Mouse (Mus musculus) stomach, embryonic 14.5 days (tissue): ENCODE measurements around the gene Coro6. TPM values are rescaled to one million over a fixed set of nuclear protein-coding genes. Genes with fewer than 3 reads are reported as not detected.

ENCODE experiments used
- ATAC-seq: fragments of 200-750 bp; cut with Nextera tagmentation; 2 replicates; pipeline ENCODE4 v1.8.0; 2017; ENCODE audit warnings: low read depth, moderate TSS enrichment; ENCODE audit not compliant: insufficient number of reproducible peaks, insufficient read depth, low FRiP score
- H3K27ac ChIP-seq: fragments of 300-500 bp; sonication (generic); 2 replicates; pipeline ENCODE4 v1.5.1; 2014; ENCODE audit warnings: mild to moderate bottlenecking, low read length, moderate library complexity, mixed read lengths
- H3K27me3 ChIP-seq: fragments of 300-500 bp; sonication (generic); 2 replicates; pipeline ENCODE4 v1.6.1; 2014; ENCODE audit warnings: low read length, control low read depth, mixed read lengths; ENCODE audit not compliant: control insufficient read depth, insufficient read depth
- H3K36me3 ChIP-seq: fragments of 300-500 bp; sonication (generic); 2 replicates; pipeline ENCODE4 v1.6.1; 2014; ENCODE audit warnings: mild to moderate bottlenecking, control low read depth, low read length, moderate library complexity, mixed read lengths; ENCODE audit not compliant: control insufficient read depth, insufficient read depth
- H3K4me1 ChIP-seq: fragments of 300-500 bp; sonication (generic); 2 replicates; pipeline ENCODE4 v1.6.1; 2014; ENCODE audit warnings: low read length, control low read depth, mixed read lengths; ENCODE audit not compliant: control insufficient read depth, insufficient read depth
- H3K4me2 ChIP-seq: fragments of 300-500 bp; sonication (generic); replicated peaks from 2 replicates; pipeline ENCODE4 v1.6.1; 2014; ENCODE audit warnings: low read depth, low read length, control low read depth
- H3K4me3 ChIP-seq: fragments of 300-500 bp; sonication (generic); 2 replicates; pipeline ENCODE4 v1.5.1; 2014; ENCODE audit warnings: low read depth, low read length, control low read depth
- H3K9ac ChIP-seq: fragments of 300-500 bp; sonication (generic); replicated peaks from 2 replicates; pipeline ENCODE4 v1.6.1; 2014; ENCODE audit warnings: low read depth, mild to moderate bottlenecking, control low read depth, low read length, moderate library complexity, mixed read lengths
- H3K9me3 ChIP-seq: fragments of 300-500 bp; sonication (generic); 2 replicates; pipeline ENCODE4 v1.6.1; 2016; ENCODE audit warnings: low read depth, low read length, control low read depth; ENCODE audit not compliant: control insufficient read depth
- WGBS: fragments of 180-500 bp; shearing (Covaris S2); extraction: QIAGEN DNeasy Blood & Tissue Kit; methylation state at CpG from one replicate; pipeline ENCODE4 v1.1.7; 2014; 5-methylcytosine and 5-hydroxymethylcytosine counted together
- polyA plus RNA-seq: library from polyadenylated mRNA; unstranded; fragments of >200 nt; fragmentation: Nextera tagmentation; extraction: Ambion mirVana; gene quantifications from 2 replicates; pipeline ENCODE4 v1.2.1, GENCODE M21; 2014

Gene Coro6
- polyA plus RNA-seq, 1 experiment from 2014 or later, result 0.09 TPM

GRCm38 (mm10) chr11:77456866-77457265 lies 5.3 kb upstream of the Coro6 start:
- H3K27me3 ChIP-seq, result no peaks in the 10 kb centered on the region
- H3K4me1 ChIP-seq, result no peaks in the 10 kb centered on the region
- no peak overlapping the region for H3K9ac ChIP-seq
- no peaks in the 10 kb centered on the region for H3K9me3 ChIP-seq
- H3K4me2 ChIP-seq, result no peak overlapping the region
- H3K36me3 ChIP-seq, result no peaks in the 10 kb centered on the region; the same call in 1 of the 2 replicates
- WGBS, result 54% methylated on average over 6 of the region's 6 CpGs
- H3K27ac ChIP-seq, result no peak overlapping the region
- H3K4me3 ChIP-seq, result no peak overlapping the region
- ATAC-seq, result no peak

- no peak for ATAC-seq
- 8% methylated on average over 6 of the region's 6 CpGs for WGBS
These were observed 355 bp upstream of the Coro6 start for GRCm38 (mm10) chr11:77461856-77462255.

GRCm38 (mm10) chr11:77463101-77463445 lies 862 bp downstream of the Coro6 start:
- no peak overlapping the region for H3K27ac ChIP-seq
- peaks cover 27% of the 10 kb centered on the region for H3K27me3 ChIP-seq
- peak overlapping the region; percentile 45 for H3K4me3 ChIP-seq
- no peaks in the 10 kb centered on the region for H3K36me3 ChIP-seq
- 0 out of 2 replicates have a peak, but pooled peaks cover 6% of the 10 kb centered on the region for H3K4me1 ChIP-seq
- no peak for ATAC-seq
- H3K9ac ChIP-seq, result no peak overlapping the region
- no peaks in the 10 kb centered on the region for H3K9me3 ChIP-seq
- 47% methylated on average over 8 of the region's 8 CpGs for WGBS
- H3K4me2 ChIP-seq, result peak overlapping the region; percentile 94

More at GRCm38 (mm10) chr11:77461856-77462255, 355 bp upstream of the Coro6 start:
- peak overlapping the region; percentile 45 for H3K4me3 ChIP-seq
- peaks cover 19% of the 10 kb centered on the region for H3K27me3 ChIP-seq
- H3K27ac ChIP-seq, result no peak overlapping the region
- 0 out of 2 replicates have a peak, but pooled peaks cover 3% of the 10 kb centered on the region for H3K4me1 ChIP-seq
- no peaks in the 10 kb centered on the region for H3K9me3 ChIP-seq
- peak overlapping the region; percentile 94 for H3K4me2 ChIP-seq
- peak overlapping the region; percentile 33; the same call in 1 of the 2 replicates for H3K9ac ChIP-seq
- H3K36me3 ChIP-seq, result no peaks in the 10 kb centered on the region

GRCm38 (mm10) chr11:77463786-77464185 lies 1.6 kb downstream of the Coro6 start:
- Histone ChIP-seq H3K4me3 (no peak overlapping the region), H3K36me3 (no peaks in the 10 kb centered on the region), H3K4me2 (no peak overlapping the region), H3K9me3 (no peaks in the 10 kb centered on the region), H3K27me3 (peaks cover 27% of the 10 kb centered on the region), H3K9ac (no peak overlapping the region), H3K27ac (no peak overlapping the region), H3K4me1 (0 out of 2 replicates have a peak, but pooled peaks cover 6% of the 10 kb centered on the region)
- no peak for ATAC-seq
- WGBS, result 74% methylated on average over 10 of the region's 10 CpGs

GRCm38 (mm10) chr11:77464684-77465083 lies 2.5 kb downstream of the Coro6 start:
- no peaks in the 10 kb centered on the region for H3K9me3 ChIP-seq
- no peak overlapping the region for H3K4me3 ChIP-seq
- 0 out of 2 replicates have a peak, but pooled peaks cover 6% of the 10 kb centered on the region for H3K4me1 ChIP-seq
- ATAC-seq, result no peak
- no peaks in the 10 kb centered on the region for H3K36me3 ChIP-seq
- 60% methylated on average over 4 of the region's 4 CpGs for WGBS
- peaks cover 27% of the 10 kb centered on the region for H3K27me3 ChIP-seq
- no peak overlapping the region for H3K4me2 ChIP-seq
- no peak overlapping the region for H3K9ac ChIP-seq
- no peak overlapping the region for H3K27ac ChIP-seq

- H3K9me3 ChIP-seq, result no peaks in the 10 kb centered on the region
- no peak for ATAC-seq
- H3K27me3 ChIP-seq, result peaks cover 27% of the 10 kb centered on the region
- no peaks in the 10 kb centered on the region for H3K36me3 ChIP-seq
- no peak overlapping the region for H3K4me3 ChIP-seq
- H3K9ac ChIP-seq, result no peak overlapping the region
- no peak overlapping the region for H3K27ac ChIP-seq
- 64% methylated on average over 3 of the region's 3 CpGs for WGBS
- H3K4me2 ChIP-seq, result no peak overlapping the region
- H3K4me1 ChIP-seq, result 0 out of 2 replicates have a peak, but pooled peaks cover 6% of the 10 kb centered on the region
These were observed 2.9 kb downstream of the Coro6 start for GRCm38 (mm10) chr11:77465111-77465510.

GRCm38 (mm10) chr11:77466544-77466943 lies 4.3 kb downstream of the Coro6 start:
- H3K4me2 ChIP-seq, result 0 out of 2 replicates have a peak overlapping the region, but pooled peaks have one; percentile 16
- 34% methylated on average over 9 of the region's 9 CpGs for WGBS

GRCm38 (mm10) chr11:77467157-77467556 lies 4.9 kb downstream of the Coro6 start:
- peak; percentile 21; the same call in 1 of the 2 replicates for ATAC-seq
- 0 out of 2 replicates have a peak, but pooled peaks cover 6% of the 10 kb centered on the region for H3K4me1 ChIP-seq
- peaks cover 15% of the 10 kb centered on the region; the same call in 1 of the 2 replicates for H3K36me3 ChIP-seq

More at GRCm38 (mm10) chr11:77466544-77466943, 4.3 kb downstream of the Coro6 start:
- Histone ChIP-seq H3K27me3 (peaks cover 27% of the 10 kb centered on the region), H3K27ac (no peak overlapping the region), H3K9ac (no peak overlapping the region), H3K4me3 (no peak overlapping the region), H3K36me3 (peaks cover 9% of the 10 kb centered on the region; the same call in 1 of the 2 replicates), H3K4me1 (0 out of 2 replicates have a peak, but pooled peaks cover 6% of the 10 kb centered on the region), H3K9me3 (no peaks in the 10 kb centered on the region)
- ATAC-seq, result no peak

GRCm38 (mm10) chr11:77467784-77468183 lies 5.6 kb downstream of the Coro6 start:
- H3K4me1 ChIP-seq, result 0 out of 2 replicates have a peak, but pooled peaks cover 6% of the 10 kb centered on the region
- H3K9me3 ChIP-seq, result no peaks in the 10 kb centered on the region
- peaks cover 16% of the 10 kb centered on the region; the same call in 1 of the 2 replicates for H3K36me3 ChIP-seq
- no peak overlapping the region for H3K4me2 ChIP-seq
- WGBS, result 13% methylated on average over 20 of the region's 20 CpGs
- ATAC-seq, result no peak
- H3K4me3 ChIP-seq, result no peak overlapping the region
- no peak overlapping the region for H3K9ac ChIP-seq
- peaks cover 20% of the 10 kb centered on the region for H3K27me3 ChIP-seq
- no peak overlapping the region for H3K27ac ChIP-seq

More at GRCm38 (mm10) chr11:77467157-77467556, 4.9 kb downstream of the Coro6 start:
- 0 out of 2 replicates have a peak overlapping the region, but pooled peaks have one; percentile 16 for H3K4me2 ChIP-seq
- H3K27me3 ChIP-seq, result peaks cover 25% of the 10 kb centered on the region
- no peaks in the 10 kb centered on the region for H3K9me3 ChIP-seq
- 3% methylated on average over 25 of the region's 25 CpGs for WGBS
- H3K4me3 ChIP-seq, result no peak overlapping the region
- H3K9ac ChIP-seq, result no peak overlapping the region
- H3K27ac ChIP-seq, result no peak overlapping the region
